Mouse (Mus musculus) kidney, embryonic 15.5 days (tissue): ENCODE measurements around the gene Slc43a2. TPM values are rescaled to one million over a fixed set of nuclear protein-coding genes. Genes with fewer than 3 reads are reported as not detected.
"Not testable (repeated sequence)": the region's sequence is repeated elsewhere in the genome, so short reads cannot be mapped to it uniquely, and the experiment has no call there.

Experiments used
- ATAC-seq: fragments of 200-750 bp; cut with Nextera tagmentation; replicated peaks from 2 replicates; pipeline ENCODE4 v1.8.0; 2017; ENCODE audit warnings: moderate TSS enrichment; ENCODE audit not compliant: low FRiP score
- H3K27ac ChIP-seq: fragments of 300-500 bp; sonication (generic); 2 replicates; pipeline ENCODE4 v1.5.1; 2015; ENCODE audit warnings: mild to moderate bottlenecking, inconsistent platforms
- H3K27me3 ChIP-seq: fragments of 300-500 bp; sonication (generic); 2 replicates; pipeline ENCODE4 v1.6.1; 2015; ENCODE audit warnings: inconsistent platforms
- H3K36me3 ChIP-seq: fragments of 300-500 bp; sonication (generic); 2 replicates; pipeline ENCODE4 v1.6.1; 2015; ENCODE audit warnings: inconsistent platforms
- H3K4me1 ChIP-seq: fragments of 300-500 bp; sonication (generic); 2 replicates; pipeline ENCODE4 v1.6.1; 2015; ENCODE audit warnings: inconsistent platforms
- H3K4me2 ChIP-seq: fragments of 300-500 bp; sonication (generic); 2 replicates; pipeline ENCODE4 v1.6.1; 2015; ENCODE audit warnings: moderate library complexity, mild to moderate bottlenecking, inconsistent platforms
- H3K4me3 ChIP-seq: fragments of 300-500 bp; sonication (generic); replicated peaks from 2 replicates; pipeline ENCODE4 v1.5.1; 2015; ENCODE audit warnings: mild to moderate bottlenecking, inconsistent platforms
- H3K9ac ChIP-seq: fragments of 300-500 bp; sonication (generic); 2 replicates; pipeline ENCODE4 v1.6.1; 2015; ENCODE audit warnings: mild to moderate bottlenecking, inconsistent platforms
- H3K9me3 ChIP-seq: fragments of 300-500 bp; sonication (generic); replicated peaks from 2 replicates; pipeline ENCODE4 v1.6.1; 2016; ENCODE audit warnings: inconsistent platforms
- WGBS: fragments of 180-500 bp; shearing (Covaris S2); methylation state at CpG from one replicate; pipeline ENCODE4 v1.1.7; 2015; ENCODE audit warnings: mixed read lengths; 5-methylcytosine and 5-hydroxymethylcytosine counted together
- polyA plus RNA-seq: library from polyadenylated mRNA; unstranded; fragments of >200 nt; fragmentation: Nextera tagmentation; extraction: Ambion mirVana; gene quantifications from 2 replicates; pipeline ENCODE4 v1.2.1, GENCODE M21; 2015

The Slc43a2 gene
- polyA plus RNA-seq, 1 experiment from 2014 or later, result 7.5 TPM

- Histone ChIP-seq H3K9me3 (no peaks in the 10 kb centered on the region), H3K4me3 (no peak overlapping the region), H3K4me2 (no peak overlapping the region), H3K9ac (no peak overlapping the region), H3K27me3 (no peaks in the 10 kb centered on the region), H3K27ac (peak overlapping the region; percentile 41), H3K36me3 (no peaks in the 10 kb centered on the region), H3K4me1 (peaks cover 31% of the 10 kb centered on the region)
- WGBS, result 69% methylated on average over 19 of the region's 19 CpGs
- no peak for ATAC-seq
These were observed 9.5 kb downstream of the Slc43a2 start for GRCm38 (mm10) chr11:75540710-75541581.

GRCm38 (mm10) chr11:75544713-75545112 is 13.2 kb downstream of the Slc43a2 start:
- H3K9me3 ChIP-seq, result no peaks in the 10 kb centered on the region
- no peak overlapping the region for H3K9ac ChIP-seq
- peaks cover 19% of the 10 kb centered on the region for H3K4me1 ChIP-seq
- no peak for ATAC-seq
- no peaks in the 10 kb centered on the region for H3K36me3 ChIP-seq
- 84% methylated on average over 9 of the region's 9 CpGs for WGBS
- H3K27me3 ChIP-seq, result no peaks in the 10 kb centered on the region
- no peak overlapping the region for H3K4me3 ChIP-seq
- no peak overlapping the region for H3K4me2 ChIP-seq
- no peak overlapping the region for H3K27ac ChIP-seq

- H3K4me3 ChIP-seq, result no peak overlapping the region
- H3K4me2 ChIP-seq, result no peak overlapping the region
- H3K36me3 ChIP-seq, result no peaks in the 10 kb centered on the region
- 82% methylated on average over 4 of the region's 4 CpGs for WGBS
- no peak overlapping the region for H3K27ac ChIP-seq
- ATAC-seq, result no peak
- peaks cover 22% of the 10 kb centered on the region for H3K4me1 ChIP-seq
- no peaks in the 10 kb centered on the region for H3K27me3 ChIP-seq
- H3K9me3 ChIP-seq, result no peaks in the 10 kb centered on the region
- H3K9ac ChIP-seq, result no peak overlapping the region
These were observed 14.6 kb downstream of the Slc43a2 start for GRCm38 (mm10) chr11:75546057-75546456.

- Histone ChIP-seq H3K4me1 (peaks cover 39% of the 10 kb centered on the region), H3K36me3 (no peaks in the 10 kb centered on the region), H3K27me3 (no peaks in the 10 kb centered on the region), H3K4me3 (no peak overlapping the region), H3K4me2 (no peak overlapping the region), H3K9me3 (no peaks in the 10 kb centered on the region), H3K27ac (peak overlapping the region; percentile 48; the same call in 1 of the 2 replicates), H3K9ac (no peak overlapping the region)
- no peak for ATAC-seq
- 28% methylated on average over 5 of the region's 5 CpGs for WGBS
These were observed 18.2 kb downstream of the Slc43a2 start for GRCm38 (mm10) chr11:75549658-75550111.

- H3K27ac ChIP-seq, result peak overlapping the region; percentile 48; the same call in 1 of the 2 replicates
- no peak overlapping the region for H3K9ac ChIP-seq
- H3K9me3 ChIP-seq, result no peaks in the 10 kb centered on the region
- ATAC-seq, result no peak
- peaks cover 39% of the 10 kb centered on the region for H3K4me1 ChIP-seq
- WGBS, result 67% methylated on average over 12 of the region's 12 CpGs
- H3K4me3 ChIP-seq, result no peak overlapping the region
- no peaks in the 10 kb centered on the region for H3K27me3 ChIP-seq
- H3K4me2 ChIP-seq, result no peak overlapping the region
- H3K36me3 ChIP-seq, result no peaks in the 10 kb centered on the region
These were observed 18.9 kb downstream of the Slc43a2 start for GRCm38 (mm10) chr11:75550200-75550946.

- Histone ChIP-seq H3K4me3 (no peak overlapping the region), H3K4me2 (no peak overlapping the region), H3K27me3 (no peaks in the 10 kb centered on the region), H3K9ac (no peak overlapping the region), H3K9me3 (no peaks in the 10 kb centered on the region), H3K4me1 (peaks cover 39% of the 10 kb centered on the region), H3K27ac (peak overlapping the region; percentile 49; the same call in 1 of the 2 replicates), H3K36me3 (no peaks in the 10 kb centered on the region)
- peak; percentile 56; the same call in 1 of the 2 replicates for ATAC-seq
- 69% methylated on average over 5 of the region's 5 CpGs for WGBS
These were observed 19.8 kb downstream of the Slc43a2 start for GRCm38 (mm10) chr11:75551321-75551720.

GRCm38 (mm10) chr11:75551961-75552441 is 20.5 kb downstream of the Slc43a2 start:
- WGBS, result 59% methylated on average over 9 of the region's 9 CpGs
- Histone ChIP-seq H3K4me3 (no peak overlapping the region), H3K9ac (peak overlapping the region; percentile 6; the same call in 1 of the 2 replicates), H3K36me3 (no peaks in the 10 kb centered on the region), H3K4me2 (no peak overlapping the region), H3K4me1 (peaks cover 39% of the 10 kb centered on the region), H3K27me3 (no peaks in the 10 kb centered on the region), H3K9me3 (no peaks in the 10 kb centered on the region), H3K27ac (peak overlapping the region; percentile 49)
- no peak for ATAC-seq

- no peak overlapping the region for H3K4me2 ChIP-seq
- H3K9me3 ChIP-seq, result no peaks in the 10 kb centered on the region
- H3K36me3 ChIP-seq, result no peaks in the 10 kb centered on the region
- H3K27ac ChIP-seq, result peak overlapping the region; percentile 49
- peaks cover 39% of the 10 kb centered on the region for H3K4me1 ChIP-seq
- no peak overlapping the region for H3K4me3 ChIP-seq
- ATAC-seq, result no peak
- no peak overlapping the region for H3K9ac ChIP-seq
- WGBS, result 40% methylated on average over 7 of the region's 7 CpGs
- no peaks in the 10 kb centered on the region for H3K27me3 ChIP-seq
These were observed 21.5 kb downstream of the Slc43a2 start for GRCm38 (mm10) chr11:75552906-75553482.

- H3K9me3 ChIP-seq, ATAC-seq, H3K27ac ChIP-seq, H3K4me3 ChIP-seq, H3K9ac ChIP-seq, H3K4me2 ChIP-seq, H3K36me3 ChIP-seq, H3K27me3 ChIP-seq: not testable (repeated sequence)
- peaks cover 24% of the 10 kb centered on the region for H3K4me1 ChIP-seq
- 95% methylated on average over 6 of the region's 6 CpGs for WGBS
These were observed 24.5 kb downstream of the Slc43a2 start for GRCm38 (mm10) chr11:75556006-75556405.

GRCm38 (mm10) chr11:75557142-75557541 is 25.6 kb downstream of the Slc43a2 start:
- no peaks in the 10 kb centered on the region for H3K9me3 ChIP-seq
- WGBS, result 76% methylated on average over 6 of the region's 6 CpGs
- H3K36me3 ChIP-seq, result no peaks in the 10 kb centered on the region
- H3K4me2 ChIP-seq, result no peak overlapping the region
- H3K9ac ChIP-seq, result no peak overlapping the region
- no peaks in the 10 kb centered on the region for H3K27me3 ChIP-seq
- ATAC-seq, result no peak
- H3K4me3 ChIP-seq, result no peak overlapping the region
- peaks cover 14% of the 10 kb centered on the region for H3K4me1 ChIP-seq
- no peak overlapping the region for H3K27ac ChIP-seq

GRCm38 (mm10) chr11:75558101-75558500 is 26.6 kb downstream of the Slc43a2 start:
- no peak for ATAC-seq
- Histone ChIP-seq H3K27ac (no peak overlapping the region), H3K4me1 (peaks cover 4% of the 10 kb centered on the region; the same call in 1 of the 2 replicates), H3K4me3 (no peak overlapping the region), H3K4me2 (no peak overlapping the region), H3K9ac (no peak overlapping the region), H3K27me3 (no peaks in the 10 kb centered on the region), H3K36me3 (no peaks in the 10 kb centered on the region), H3K9me3 (no peaks in the 10 kb centered on the region)
- WGBS, result 84% methylated on average over 1 of the region's 1 CpGs
